Mouse (Mus musculus) limb, embryonic 14.5 days (tissue): ENCODE measurements around the gene C2cd4a. TPM values are rescaled to one million over a fixed set of nuclear protein-coding genes. Genes with fewer than 3 reads are reported as not detected.

Source experiments
- ATAC-seq: fragments of 200-750 bp; cut with Nextera tagmentation; 2 replicates; pipeline ENCODE4 v1.8.0; 2017; ENCODE audit warnings: low read depth, moderate number of reproducible peaks, moderate TSS enrichment; ENCODE audit not compliant: low FRiP score
- DNase-seq: peaks from one replicate; pipeline ENCODE4 v3.0.0-alpha.2; 2015; ENCODE audit warnings: low spot score
- H3K27ac ChIP-seq: fragments of 300-500 bp; sonication (generic); replicated peaks from 2 replicates; pipeline ENCODE4 v1.5.1; 2014; ENCODE audit warnings: low read depth, mild to moderate bottlenecking, low read length, moderate library complexity, mixed read lengths
- H3K27me3 ChIP-seq: fragments of 300-500 bp; sonication (generic); 2 replicates; pipeline ENCODE4 v1.6.1; 2014; ENCODE audit warnings: low read length, mixed read lengths; ENCODE audit not compliant: control insufficient read depth, insufficient read depth
- H3K36me3 ChIP-seq: fragments of 300-500 bp; sonication (generic); 2 replicates; pipeline ENCODE4 v1.6.1; 2014; ENCODE audit warnings: mild to moderate bottlenecking, low read length, moderate library complexity, mixed read lengths; ENCODE audit not compliant: control insufficient read depth, insufficient read depth
- H3K4me1 ChIP-seq: fragments of 300-500 bp; sonication (generic); 2 replicates; pipeline ENCODE4 v1.6.1; 2014; ENCODE audit warnings: antibody characterized with exemption, low read length, mixed read lengths; ENCODE audit not compliant: control insufficient read depth, insufficient read depth
- H3K4me2 ChIP-seq: fragments of 300-500 bp; sonication (generic); replicated peaks from 2 replicates; pipeline ENCODE4 v1.6.1; 2014; ENCODE audit warnings: low read depth, mild to moderate bottlenecking, low read length, moderate library complexity; ENCODE audit not compliant: severe bottlenecking
- H3K4me3 ChIP-seq: fragments of 300-500 bp; sonication (generic); replicated peaks from 2 replicates; pipeline ENCODE4 v1.5.1; 2014; ENCODE audit warnings: low read length
- H3K9ac ChIP-seq: fragments of 300-500 bp; sonication (generic); 2 replicates; pipeline ENCODE4 v1.6.1; 2014; ENCODE audit warnings: mild to moderate bottlenecking, low read depth, low read length, moderate library complexity; ENCODE audit not compliant: severe bottlenecking
- H3K9me3 ChIP-seq: fragments of 300-500 bp; sonication (generic); 2 replicates; pipeline ENCODE4 v1.6.1; 2016; ENCODE audit warnings: low read length; ENCODE audit not compliant: control insufficient read depth
- POLR2A ChIP-seq: fragments of 200-500 bp; IDR thresholded peaks from 2 replicates; pipeline ENCODE4 v1.8.0; 2012; ENCODE audit warnings: inconsistent platforms, mild to moderate bottlenecking, moderate library complexity, borderline replicate concordance; ENCODE audit not compliant: insufficient read depth, insufficient read length; ENCODE audit errors: extremely low read depth
- WGBS: fragments of 180-500 bp; shearing (Covaris S2); extraction: QIAGEN DNeasy Blood & Tissue Kit; methylation state at CpG from one replicate; pipeline ENCODE4 v1.1.7; 2014; 5-methylcytosine and 5-hydroxymethylcytosine counted together
- polyA plus RNA-seq, 2 experiments: library from polyadenylated mRNA; depleted of rRNA in 1 of 2; stranded (reverse) in 1 of 2; unstranded in 1 of 2; fragments of >200 nt; fragmentation: Nextera tagmentation in 1 of 2; extraction: Ambion mirVana in 1 of 2; gene quantifications; 2 replicates each; pipeline versions ENCODE4 v1.2.1 to v1.2.3; 2012 to 2014

Gene C2cd4a
- polyA plus RNA-seq, 2 experiments, result 1.0 to 1.3 TPM

DNA sequence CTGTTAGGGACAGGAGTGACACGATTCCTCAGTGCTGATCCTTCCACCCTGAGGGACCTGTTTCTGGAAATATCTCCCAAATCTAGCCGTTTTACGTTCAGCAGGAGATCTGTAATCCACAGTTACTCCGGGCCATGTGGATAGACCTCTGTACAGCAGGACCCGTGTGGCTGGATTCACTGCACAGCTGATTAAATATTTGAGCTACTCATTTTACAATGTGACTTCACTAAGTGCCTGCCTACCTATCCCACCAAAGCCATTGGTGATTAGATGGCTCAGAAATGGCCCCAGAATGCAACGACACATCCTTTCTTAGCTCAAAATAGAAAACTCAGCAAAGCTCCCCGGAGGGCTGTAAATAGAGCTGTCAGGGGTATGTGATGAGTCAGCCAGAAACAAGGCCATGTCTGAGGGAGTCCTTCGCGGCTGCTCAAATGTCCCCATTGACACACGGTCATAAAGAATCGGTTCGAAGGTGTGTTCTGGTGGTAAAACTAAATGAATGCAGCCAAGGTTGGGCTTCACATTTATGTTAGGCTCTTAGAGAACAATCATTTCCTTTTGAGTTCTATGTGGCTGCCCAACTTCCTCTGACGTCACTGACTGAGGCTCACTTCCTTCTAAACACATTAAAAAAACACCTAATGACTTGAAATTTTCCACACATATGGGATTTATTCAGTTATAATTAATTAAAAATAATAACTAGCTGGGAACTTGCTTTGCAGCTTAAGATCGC is 32.9 kb downstream of the C2cd4a start:
- Histone ChIP-seq H3K4me2 (no peak overlapping the region), H3K27ac (no peak overlapping the region; the same call in 1 of the 2 replicates), H3K27me3 (no peaks in the 10 kb centered on the region; the same call in 1 of the 2 replicates), H3K9me3 (no peaks in the 10 kb centered on the region), H3K9ac (no peak overlapping the region), H3K36me3 (no peaks in the 10 kb centered on the region), H3K4me3 (no peak overlapping the region), H3K4me1 (peaks cover 7% of the 10 kb centered on the region; the same call in 1 of the 2 replicates)
- no peak for TF ChIP-seq POLR2A
- DNase-seq (peak; percentile 22), ATAC-seq (peak; percentile 62)
- WGBS, result 36% methylated on average over 14 of the region's 14 CpGs

DNA sequence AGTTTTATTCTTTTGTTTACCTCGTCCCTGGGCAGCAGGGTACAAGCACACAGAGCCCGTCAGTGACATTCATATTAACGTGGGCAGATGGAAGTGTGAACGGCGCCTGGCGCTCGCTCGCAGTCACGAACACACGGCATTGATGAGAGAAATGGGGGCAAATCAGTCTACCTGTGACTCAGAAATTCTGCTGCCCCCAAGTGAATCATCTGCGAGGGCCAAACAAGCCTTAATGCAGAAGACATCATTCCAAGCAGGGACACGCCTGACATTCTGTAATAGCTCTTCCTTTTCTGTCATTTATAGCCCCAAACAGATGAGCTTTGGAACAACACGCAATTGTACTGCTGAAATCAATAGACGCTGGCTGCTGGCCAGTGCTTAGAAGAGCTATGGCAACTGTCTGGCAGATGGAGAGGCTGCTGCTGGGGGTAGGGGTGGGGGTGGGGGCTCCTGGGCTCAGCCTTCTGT is 36.9 kb downstream of the C2cd4a start:
- peak; percentile 53; the same call in 1 of the 2 replicates for ATAC-seq
- Histone ChIP-seq H3K36me3 (no peaks in the 10 kb centered on the region), H3K9ac (no peak overlapping the region), H3K4me1 (peaks cover 7% of the 10 kb centered on the region; the same call in 1 of the 2 replicates), H3K4me2 (no peak overlapping the region), H3K4me3 (no peak overlapping the region), H3K27me3 (no peaks in the 10 kb centered on the region), H3K27ac (no peak overlapping the region), H3K9me3 (no peaks in the 10 kb centered on the region)
- no peak for TF ChIP-seq POLR2A
- WGBS, result 57% methylated on average over 14 of the region's 14 CpGs
- DNase-seq, result peak; percentile 67

DNA sequence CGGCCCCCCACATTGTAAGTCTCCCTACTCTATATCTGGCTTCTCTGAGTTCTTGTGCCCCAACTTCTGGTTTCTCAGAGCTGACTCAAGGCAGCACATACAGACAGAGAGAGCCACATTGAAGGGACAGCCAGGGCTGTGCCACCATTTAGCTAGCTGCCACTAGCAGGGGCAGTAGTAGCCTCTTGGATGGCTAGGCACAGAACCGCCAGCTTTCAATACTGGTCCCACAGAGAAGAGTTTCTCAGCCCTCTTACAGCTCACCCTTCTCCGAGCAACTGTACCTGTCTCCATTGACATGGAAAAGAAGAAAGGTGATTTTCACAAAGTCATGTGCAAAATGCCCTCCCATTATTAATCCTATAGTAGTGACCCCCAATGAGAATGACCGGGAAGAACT is 37.5 kb downstream of the C2cd4a start:
- H3K4me1 ChIP-seq, result peaks cover 7% of the 10 kb centered on the region; the same call in 1 of the 2 replicates
- H3K27ac ChIP-seq, result no peak overlapping the region
- no peaks in the 10 kb centered on the region for H3K36me3 ChIP-seq
- no peaks in the 10 kb centered on the region for H3K27me3 ChIP-seq
- no peak overlapping the region for H3K4me3 ChIP-seq
- no peak for DNase-seq
- 84% methylated on average over 4 of the region's 4 CpGs for whole genome bisulfite sequencing
- no peaks in the 10 kb centered on the region for H3K9me3 ChIP-seq
- ATAC-seq, result no peak
- H3K9ac ChIP-seq, result no peak overlapping the region
- TF ChIP-seq POLR2A, result no peak
- H3K4me2 ChIP-seq, result no peak overlapping the region

DNA sequence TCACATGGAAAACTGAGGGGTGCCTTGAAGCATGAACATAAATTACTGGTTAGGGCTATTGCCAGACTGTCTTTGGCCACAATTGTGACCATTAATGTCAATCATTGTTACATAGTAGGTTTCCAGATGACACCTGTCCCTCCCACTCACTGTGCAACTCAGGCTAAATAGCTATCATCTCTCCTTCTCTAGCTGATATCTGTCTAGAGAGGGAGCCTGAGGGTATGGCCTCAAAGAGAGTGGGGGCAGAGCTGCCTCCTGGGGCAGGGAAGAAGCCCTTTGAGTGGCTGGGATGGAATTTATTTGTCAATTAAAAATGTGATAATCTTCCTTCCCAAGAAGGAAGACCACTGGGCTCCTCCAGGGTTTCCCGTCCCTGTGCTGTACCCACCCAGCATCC is 37.9 kb downstream of the C2cd4a start:
- DNase-seq, result no peak
- 0% methylated on average over 1 of the region's 1 CpGs for WGBS

DNA sequence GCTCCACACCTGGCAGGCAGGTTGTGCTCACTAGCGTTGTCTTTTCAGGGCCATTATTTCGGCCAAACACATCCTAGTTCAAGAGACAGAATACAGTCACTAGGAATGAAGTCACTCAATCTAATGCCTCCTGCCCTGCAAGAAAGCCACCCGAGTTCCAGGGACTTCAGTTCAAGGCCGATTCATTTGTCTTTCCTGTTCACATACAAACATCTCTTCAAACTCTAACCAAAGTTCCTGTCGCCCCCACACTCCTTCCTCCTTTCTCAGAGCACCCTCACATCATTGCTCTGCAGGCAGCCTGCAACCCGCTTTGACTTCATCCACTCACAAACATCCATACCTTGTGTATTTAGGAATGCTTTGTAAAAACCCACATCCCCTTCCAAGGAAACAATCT is 38.6 kb downstream of the C2cd4a start:
- no peaks in the 10 kb centered on the region for H3K36me3 ChIP-seq
- H3K27ac ChIP-seq, result no peak overlapping the region
- no peaks in the 10 kb centered on the region for H3K9me3 ChIP-seq
- H3K9ac ChIP-seq, result no peak overlapping the region
- H3K4me1 ChIP-seq, result no peaks in the 10 kb centered on the region
- no peak overlapping the region for H3K4me2 ChIP-seq
- DNase-seq, result no peak
- H3K27me3 ChIP-seq, result no peaks in the 10 kb centered on the region
- 69% methylated on average over 6 of the region's 6 CpGs for WGBS
- no peak for TF ChIP-seq POLR2A
- no peak for ATAC-seq
- no peak overlapping the region for H3K4me3 ChIP-seq

More for the DNA sequence above, 37.9 kb downstream of the C2cd4a start:
- Histone ChIP-seq H3K4me1 (peaks cover 5% of the 10 kb centered on the region; the same call in 1 of the 2 replicates), H3K27me3 (no peaks in the 10 kb centered on the region), H3K27ac (no peak overlapping the region), H3K9ac (no peak overlapping the region), H3K9me3 (no peaks in the 10 kb centered on the region), H3K4me3 (no peak overlapping the region), H3K4me2 (no peak overlapping the region), H3K36me3 (no peaks in the 10 kb centered on the region)
- ATAC-seq, result no peak
- no peak for TF ChIP-seq POLR2A
